Mouse (Mus musculus) B cell, adult 62 days (primary cell): ENCODE measurements around the gene Tnfsfm13. TPM values are rescaled to one million over a fixed set of nuclear protein-coding genes. Genes with fewer than 3 reads are reported as not detected.

ENCODE experiments used
- total RNA-seq: library from RNA; stranded (reverse); gene quantifications from 4 replicates; pipeline ENCODE4 v1.2.4, GENCODE M21; 2023

The Tnfsfm13 gene
- total RNA-seq, result 0.56 TPM in 1 of 4 replicates, not detected in the others

GRCm38 (mm10) chr11:69695361-69696181 is at the start of gene Tnfsfm13, which contains the start of gene Tnfsf12:
Gene Tnfsfm13 (minus strand): TSS chr11:69696098.
Gene Tnfsf12 (minus strand): TSS chr11:69695849.

GRCm38 (mm10) chr11:69685526-69686148 is 10.3 kb downstream of the Tnfsfm13 start, which contains the start of gene Tnfsf13:
Gene Tnfsf13 (minus strand): TSS chr11:69685784.

GRCm38 (mm10) chr11:69681314-69682208 is 14.3 kb downstream of the Tnfsfm13 start, which contains the start of gene Senp3:
Gene Senp3 (minus strand): TSS chr11:69682084.

DNA sequence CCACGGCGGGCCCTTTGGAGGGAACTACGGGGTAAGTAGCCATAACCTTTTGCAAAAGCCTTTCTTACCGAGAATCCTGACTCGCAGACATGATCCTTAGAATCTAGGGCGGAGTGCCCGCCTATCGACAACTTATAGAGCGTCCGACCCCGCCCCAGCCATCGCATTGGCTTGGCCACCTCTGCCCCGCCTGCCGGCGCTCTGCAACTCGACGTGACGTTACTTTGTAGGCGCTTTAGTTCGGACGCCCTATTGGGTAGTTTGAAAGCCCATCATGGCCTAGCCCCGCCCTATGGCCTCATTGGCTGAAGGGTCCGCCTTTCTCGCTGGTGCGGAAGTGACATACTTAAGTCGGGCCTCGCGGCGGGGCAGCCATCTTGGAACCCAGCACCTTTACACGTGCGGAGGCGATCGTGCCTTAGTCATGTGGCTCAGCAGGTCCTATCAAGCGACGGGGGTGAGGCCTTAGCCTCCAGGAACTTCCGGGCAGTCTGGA is 23.6 kb downstream of the Tnfsfm13 start, which contains the start of gene Eif4a1:
Gene Eif4a1 (minus strand): TSS at position 213 of the 496 bp plus-strand sequence.

GRCm38 (mm10) chr11:69665961-69666664 is 29.8 kb downstream of the Tnfsfm13 start, which contains the start of gene Cd68:
Gene Cd68 (minus strand): TSS chr11:69666153.

DNA sequence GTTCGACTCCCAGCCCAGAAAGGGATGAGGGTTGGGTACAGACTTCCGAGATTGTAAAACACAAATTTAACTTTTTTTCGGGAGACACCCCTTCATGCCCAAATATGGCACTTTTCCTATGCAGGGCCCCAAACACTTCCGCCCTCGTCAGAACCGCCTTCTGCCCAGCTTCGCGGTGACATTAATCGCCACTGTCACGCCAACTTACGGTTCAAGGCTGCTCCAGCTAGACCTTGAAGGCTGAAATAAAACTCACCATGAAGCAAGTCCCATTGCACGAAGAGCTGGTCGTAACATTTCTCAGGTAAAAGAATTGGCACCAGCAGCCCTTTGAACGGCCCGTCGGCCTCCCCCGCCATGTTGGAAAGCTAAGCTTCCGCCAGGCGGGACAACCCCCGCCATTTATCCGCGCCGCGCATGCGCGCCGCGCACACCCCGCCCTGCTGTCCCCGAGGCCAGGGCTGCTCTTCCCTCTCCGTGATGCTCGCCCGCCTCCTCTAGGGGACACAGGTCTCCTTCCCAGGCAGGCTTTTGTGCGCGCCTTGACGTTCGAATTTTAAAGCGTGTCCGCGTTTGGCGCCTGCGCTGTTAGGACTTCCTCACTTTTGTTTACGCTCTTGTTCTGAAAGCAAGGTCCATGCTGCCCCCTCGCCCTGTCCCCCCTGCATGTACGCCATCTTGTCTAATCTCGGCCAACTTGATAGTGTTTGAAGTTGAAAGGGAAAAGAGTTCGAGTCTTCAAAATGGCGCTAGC is 33.5 kb downstream of the Tnfsfm13 start, which contains the start of gene Mpdu1:
Gene Mpdu1 (minus strand): TSS at position 430 of the 754 bp plus-strand sequence.

GRCm38 (mm10) chr11:69655264-69656064 is 40.4 kb downstream of the Tnfsfm13 start, which contains the start of gene Sox15:
Gene Sox15 (plus strand): TSS chr11:69655314.

Other genes starting within 250 kb of the Tnfsfm13 start
- 0.03 TPM in 1 of 4 replicates, not detected in the others for gene Dnah2, start 147.0 kb downstream of the Tnfsfm13 start, total RNA-seq
- 0.18 to 0.66 TPM (median 0.35 TPM) in 4 replicates for gene Efnb3, start 135.9 kb downstream of the Tnfsfm13 start, total RNA-seq
- gene Wrap53, start 115.8 kb downstream of the Tnfsfm13 start, total RNA-seq, result 11.0 to 15.2 TPM (median 13.1 TPM) in 4 replicates
- gene Trp53, start 115.7 kb downstream of the Tnfsfm13 start, total RNA-seq, result 122 to 134 TPM (median 130 TPM) in 4 replicates
- 0.26 to 0.67 TPM (median 0.31 TPM) in 3 of 4 replicates, not detected in the other for gene Atp1b2, start 90.2 kb downstream of the Tnfsfm13 start, total RNA-seq
- not detected in 4 replicates for gene Shbg, start 78.2 kb downstream of the Tnfsfm13 start, total RNA-seq
- not detected in 4 replicates for gene Sat2, start 74.1 kb downstream of the Tnfsfm13 start, total RNA-seq
- gene Fxr2, start 63.1 kb downstream of the Tnfsfm13 start, total RNA-seq, result 73.0 to 86.7 TPM (median 81.7 TPM) in 4 replicates
- gene Sox15, start 40.8 kb downstream of the Tnfsfm13 start, total RNA-seq, result 0.95 TPM in 1 of 4 replicates, not detected in the others
- gene Mpdu1, start 33.5 kb downstream of the Tnfsfm13 start, total RNA-seq, result 58.5 to 68.1 TPM (median 64.8 TPM) in 4 replicates
- gene Cd68, start 29.9 kb downstream of the Tnfsfm13 start, total RNA-seq, result 13.5 to 15.1 TPM (median 14.6 TPM) in 4 replicates
- 683 to 716 TPM (median 701 TPM) in 4 replicates for gene Eif4a1, start 23.7 kb downstream of the Tnfsfm13 start, total RNA-seq
- gene Senp3, start 14.0 kb downstream of the Tnfsfm13 start, total RNA-seq, result 112 to 142 TPM (median 125 TPM) in 4 replicates
- not detected in 4 replicates for gene Tnfsf13, start 10.3 kb downstream of the Tnfsfm13 start, total RNA-seq
- gene Tnfsf12, start 249 bp downstream of the Tnfsfm13 start, total RNA-seq, result 0.40 TPM in 1 of 4 replicates, not detected in the others
- 227 to 251 TPM (median 238 TPM) in 4 replicates for gene Polr2a, start 62.5 kb upstream of the Tnfsfm13 start, total RNA-seq
- gene Slc35g3, start 65.9 kb upstream of the Tnfsfm13 start, total RNA-seq, result not detected in 4 replicates
- 62.1 to 72.6 TPM (median 65.4 TPM) in 4 replicates for gene Zbtb4, start 69.8 kb upstream of the Tnfsfm13 start, total RNA-seq
- gene Chrnb1, start 99.8 kb upstream of the Tnfsfm13 start, total RNA-seq, result 7.8 to 14.5 TPM (median 12.0 TPM) in 4 replicates
- gene Fgf11, start 105.8 kb upstream of the Tnfsfm13 start, total RNA-seq, result 0.21 to 0.22 TPM in 2 of 4 replicates, not detected in the others
- gene Tmem102, start 109.5 kb upstream of the Tnfsfm13 start, total RNA-seq, result 0.30 TPM in 1 of 4 replicates, not detected in the others
- not detected in 4 replicates for gene Gm39566, start 119.2 kb upstream of the Tnfsfm13 start, total RNA-seq
- gene Spem2, start 122.4 kb upstream of the Tnfsfm13 start, total RNA-seq, result not detected in 4 replicates
- not detected in 4 replicates for gene Spem1, start 126.1 kb upstream of the Tnfsfm13 start, total RNA-seq
- gene Nlgn2, start 141.7 kb upstream of the Tnfsfm13 start, total RNA-seq, result 0.27 to 1.5 TPM (median 0.32 TPM) in 4 replicates
- gene Tmem256, start 142.4 kb upstream of the Tnfsfm13 start, total RNA-seq, result 29.5 to 37.7 TPM (median 32.6 TPM) in 4 replicates
- 9.9 to 12.6 TPM (median 11.5 TPM) in 4 replicates for gene Plscr3, start 150.3 kb upstream of the Tnfsfm13 start, total RNA-seq
- gene Tnk1, start 162.6 kb upstream of the Tnfsfm13 start, total RNA-seq, result not detected in 4 replicates
- gene Tmem95, start 181.9 kb upstream of the Tnfsfm13 start, total RNA-seq, result not detected in 4 replicates
- 1.3 to 2.6 TPM (median 2.3 TPM) in 4 replicates for gene Kctd11, start 185.3 kb upstream of the Tnfsfm13 start, total RNA-seq
- 473 to 501 TPM (median 485 TPM) in 4 replicates for gene Acap1, start 199.4 kb upstream of the Tnfsfm13 start, total RNA-seq
- gene 2810408A11Rik, start 204.9 kb upstream of the Tnfsfm13 start, total RNA-seq, result 1.2 to 3.5 TPM (median 2.0 TPM) in 4 replicates
- gene Neurl4, start 205.0 kb upstream of the Tnfsfm13 start, total RNA-seq, result 51.5 to 76.4 TPM (median 73.4 TPM) in 4 replicates
- gene Gps2, start 217.8 kb upstream of the Tnfsfm13 start, total RNA-seq, result 144 to 150 TPM (median 147 TPM) in 4 replicates
- gene Eif5a, start 225.9 kb upstream of the Tnfsfm13 start, total RNA-seq, result 337 to 380 TPM (median 350 TPM) in 4 replicates
- gene Ybx2, start 239.7 kb upstream of the Tnfsfm13 start, total RNA-seq, result not detected in 4 replicates